Mouse (Mus musculus) frontal cortex, adult 2 months (tissue): ENCODE results near the gene Axin2. TPM values are rescaled to one million over a fixed set of nuclear protein-coding genes. Genes with fewer than 3 reads are reported as not detected.

Experiments
- polyA plus RNA-seq: library from polyadenylated mRNA; depleted of rRNA; stranded (reverse); fragments of >200 nt; gene quantifications from 2 replicates; pipeline ENCODE4 v1.2.3, GENCODE M21; 2012; rRNA removed

Axin2 gene
- polyA plus RNA-seq, 1 experiment, result 26.5 TPM

Other genes with a start within 250 kb of the Axin2 start
- not detected in 2 replicates for gene E030025P04Rik, start 224.0 kb downstream of the Axin2 start, polyA plus RNA-seq